23 mouse cellular contexts compared by ENCODE assay signal in the genomic region with DNA sequence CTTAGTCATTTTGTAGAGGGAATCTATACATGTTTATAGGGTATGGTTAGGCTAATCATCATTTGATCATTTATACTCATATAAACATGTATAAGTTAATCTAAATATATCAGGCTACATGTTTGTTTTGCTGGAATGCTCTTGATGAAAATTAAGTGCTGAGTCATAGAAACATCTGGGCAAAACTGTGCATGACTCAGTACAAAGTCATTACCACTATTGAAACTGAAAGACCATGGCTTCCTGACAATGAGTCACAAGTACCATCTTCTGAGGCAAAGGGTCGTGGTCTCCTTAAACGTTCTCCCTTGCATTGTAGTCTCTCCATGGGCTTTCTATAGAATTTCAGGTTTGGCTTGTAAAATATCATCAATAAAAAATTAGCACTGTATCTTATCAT. TPM values are rescaled to one million over a fixed set of nuclear protein-coding genes. Genes with fewer than 3 reads are reported as not detected.
DNase-seq lines count a peak whose midpoint lies in the region; ATAC-seq and TF ChIP-seq lines count a peak whose summit lies in the region.
"Had no signal": no experiment of that assay in that cellular context is flagged by ENCODE, and none has a peak within 500 bp of the region (broad histone marks: within the 10 kb centered on the region; RNA-seq: fewer than 3 reads in every experiment).

No protein-coding gene starts in this region.

- H3K4me1 ChIP-seq in lung, postnatal 0 days (ENCODE audit: insufficient read depth, low read depth, low read length) = no peaks in the 10 kb centered on the region
- H3K4me1 ChIP-seq: embryonic facial prominence, embryonic 10.5 days; forebrain, embryonic 15.5 days; heart, embryonic 15.5 days; hindbrain, embryonic 15.5 days had no signal

- DNase-seq in lung, postnatal 0 days (ENCODE audit: low spot score) = peak; percentile 27
- DNase-seq in lung, postnatal 36 days = no peak
- DNase-seq in Muller cell, postnatal 12 days (ENCODE audit: inconsistent ontology term) = peak; percentile 39
- peak; percentile 45 for DNase-seq in brain, adult 2 months (ENCODE audit: low read depth, low spot score)
- no peak for DNase-seq in spleen, adult 18-20 months
- no peak for DNase-seq in right cerebral cortex, postnatal 10 days (ENCODE audit: low spot score in 2 of 2)
- no peak for DNase-seq in layer of hippocampus, adult 9-10 months (ENCODE audit: low spot score)
- DNase-seq in layer of hippocampus, adult 2 months (ENCODE audit: low spot score in 2 of 2) = no peak
- DNase-seq: adrenal gland, postnatal 14 days; B cell, adult 2 months; cerebellum, adult 18-20 months; cerebellum, adult 9-11 months; gastrocnemius, postnatal 36 days; heart, adult 11 months; heart, postnatal 14 days had no signal

- H3K36me3 ChIP-seq in lung, postnatal 0 days (ENCODE audit: insufficient read depth, low read length) = no peaks in the 10 kb centered on the region
- H3K36me3 ChIP-seq: embryonic facial prominence, embryonic 10.5 days; forebrain, embryonic 15.5 days; heart, embryonic 15.5 days; hindbrain, embryonic 15.5 days had no signal

- H3K27ac ChIP-seq in lung, postnatal 0 days (ENCODE audit: low read length) = no peak overlapping the region
- H3K27ac ChIP-seq in layer of hippocampus, adult 2 months = no peak overlapping the region
- H3K27ac ChIP-seq: embryonic facial prominence, embryonic 10.5 days; forebrain, embryonic 15.5 days; heart, embryonic 15.5 days; hindbrain, embryonic 15.5 days had no signal

- no peak for TF ChIP-seq EP300 in lung, postnatal 0 days (IDR thresholded peaks at IDR 0.05)

- TF ChIP-seq CTCF in lung, postnatal 0 days (IDR thresholded peaks at IDR 0.05) = no peak
- TF ChIP-seq CTCF in layer of hippocampus, adult 2 months (conservative IDR thresholded peaks at IDR 0.05) = no peak

- no peaks in the 10 kb centered on the region for H3K9me3 ChIP-seq in lung, postnatal 0 days (ENCODE audit: low read length)
- H3K9me3 ChIP-seq: embryonic facial prominence, embryonic 10.5 days; forebrain, embryonic 15.5 days; heart, embryonic 15.5 days; hindbrain, embryonic 15.5 days had no signal

- no peak overlapping the region for H3K4me3 ChIP-seq in lung, postnatal 0 days (ENCODE audit: low read depth, low read length)
- H3K4me3 ChIP-seq in layer of hippocampus, adult 2 months = no peak overlapping the region
- H3K4me3 ChIP-seq: embryonic facial prominence, embryonic 10.5 days; erythroblast, embryonic 14.5 days; forebrain, embryonic 15.5 days; heart, embryonic 15.5 days; hindbrain, embryonic 15.5 days had no signal

- no peaks in the 10 kb centered on the region for H3K27me3 ChIP-seq in lung, postnatal 0 days (replicated peaks; ENCODE audit: insufficient read depth, low read length)
- H3K27me3 ChIP-seq: forebrain, embryonic 15.5 days; heart, embryonic 15.5 days; hindbrain, embryonic 15.5 days had no signal

- no peak for ATAC-seq in lung, postnatal 0 days
- ATAC-seq: forebrain, embryonic 15.5 days; intestine, embryonic 16.5 days had no signal

- H3K9ac ChIP-seq in lung, postnatal 0 days (replicated peaks; ENCODE audit: low read depth) = no peak overlapping the region
- H3K9ac ChIP-seq: forebrain, embryonic 15.5 days; heart, embryonic 15.5 days; hindbrain, embryonic 15.5 days had no signal

- 40% methylated on average over 2 of the region's 2 CpGs for WGBS in lung, postnatal 0 days

- H3K4me2 ChIP-seq in lung, postnatal 0 days (replicated peaks; ENCODE audit: low read depth, low read length) = no peak overlapping the region
- H3K4me2 ChIP-seq: forebrain, embryonic 15.5 days; heart, embryonic 11.5 days; heart, embryonic 15.5 days; hindbrain, embryonic 15.5 days had no signal

RNA-seq across cellular contexts. Expression of a gene that starts 45.5 kb away (rescaled TPM):
- 0.63 and 1.6 TPM in 2 replicates for polyA plus RNA-seq in lung, postnatal 0 days (2015; fragmentation: Nextera tagmentation; extraction: Ambion mirVana)
- 10 to 100 TPM; 30.0 to 34.8 TPM for total RNA-seq in layer of hippocampus, adult 2 months (2021)
- total RNA-seq: gastrocnemius, adult 8-10 months had no signal
- polyA plus RNA-seq: erythroblast, embryonic 14.5 days had no signal

Comparison
In these comparisons a context has a peak if more than half of its experiments do, and no peak if none do; other contexts are left out.
1. DNase-seq: peak in lung, postnatal 0 days (single experiment), Muller cell, postnatal 12 days (single experiment) and brain, adult 2 months (single experiment); none in lung, postnatal 36 days (single experiment), spleen, adult 18-20 months (0 of 2), right cerebral cortex, postnatal 10 days (0 of 2), layer of hippocampus, adult 9-10 months (single experiment) and layer of hippocampus, adult 2 months (0 of 2).